Mouse (Mus musculus) midbrain, embryonic 14.5 days (tissue): ENCODE data around the gene Foxk1. TPM values are rescaled to one million over a fixed set of nuclear protein-coding genes. Genes with fewer than 3 reads are reported as not detected.
A peak's percentile ranks its signal among the peaks of the same experiment; 100 is the strongest.

Source experiments
- ATAC-seq: fragments of 200-750 bp; cut with Nextera tagmentation; 2 replicates; pipeline ENCODE4 v1.8.0; 2017; ENCODE audit warnings: moderate number of reproducible peaks, moderate library complexity; ENCODE audit not compliant: low FRiP score, low TSS enrichment
- DNase-seq: peaks from one replicate; pipeline ENCODE4 v3.0.0-alpha.2; 2015
- H3K27ac ChIP-seq: fragments of 300-500 bp; sonication (generic); replicated peaks from 2 replicates; pipeline ENCODE4 v1.5.1; 2014; ENCODE audit warnings: mild to moderate bottlenecking, low read depth, low read length, moderate library complexity
- H3K27me3 ChIP-seq: fragments of 300-500 bp; sonication (generic); 2 replicates; pipeline ENCODE4 v1.6.1; 2014; ENCODE audit warnings: low read length, control low read depth, mixed read lengths; ENCODE audit not compliant: control insufficient read depth, insufficient read depth
- H3K36me3 ChIP-seq: fragments of 300-500 bp; sonication (generic); 2 replicates; pipeline ENCODE4 v1.6.1; 2014; ENCODE audit warnings: low read length, control low read depth; ENCODE audit not compliant: control insufficient read depth, insufficient read depth
- H3K4me1 ChIP-seq: fragments of 300-500 bp; sonication (generic); 2 replicates; pipeline ENCODE4 v1.6.1; 2014; ENCODE audit warnings: mild to moderate bottlenecking, antibody characterized with exemption, low read length, control low read depth; ENCODE audit not compliant: control insufficient read depth, insufficient read depth
- H3K4me2 ChIP-seq: fragments of 300-500 bp; sonication (generic); 2 replicates; pipeline ENCODE4 v1.6.1; 2014; ENCODE audit warnings: mild to moderate bottlenecking, low read length, moderate library complexity
- H3K4me3 ChIP-seq: fragments of 300-500 bp; sonication (generic); replicated peaks from 2 replicates; pipeline ENCODE4 v1.5.1; 2014; ENCODE audit warnings: low read depth, low read length
- H3K9ac ChIP-seq: fragments of 300-500 bp; sonication (generic); replicated peaks from 2 replicates; pipeline ENCODE4 v1.6.1; 2014; ENCODE audit warnings: mild to moderate bottlenecking, low read length, moderate library complexity
- H3K9me3 ChIP-seq: fragments of 300-500 bp; sonication (generic); 2 replicates; pipeline ENCODE4 v1.6.1; 2016; ENCODE audit warnings: low read length, control low read depth, mixed read lengths; ENCODE audit not compliant: control insufficient read depth
- WGBS: fragments of 180-500 bp; shearing (Covaris S2); extraction: QIAGEN DNeasy Blood & Tissue Kit; methylation state at CpG from one replicate; pipeline ENCODE4 v1.1.7; 2014; 5-methylcytosine and 5-hydroxymethylcytosine counted together
- polyA plus RNA-seq: library from polyadenylated mRNA; unstranded; fragments of >200 nt; fragmentation: Nextera tagmentation; extraction: Ambion mirVana; gene quantifications from 2 replicates; pipeline ENCODE4 v1.2.1, GENCODE M21; 2014

The Foxk1 gene
- polyA plus RNA-seq, 1 experiment from 2014 or later, result 4.6 TPM

- no peaks in the 10 kb centered on the region for H3K27me3 ChIP-seq
- ATAC-seq (peak; percentile 52; the same call in 1 of the 2 replicates), DNase-seq (peak; percentile 92)
Measured at GRCm38 (mm10) chr5:142478829-142479435, 77.6 kb downstream of the Foxk1 start.

GRCm38 (mm10) chr5:142482512-142482911 lies 81.2 kb downstream of the Foxk1 start:
- no peak for ATAC-seq
- Histone ChIP-seq H3K9ac (no peak overlapping the region), H3K27ac (no peak overlapping the region), H3K27me3 (no peaks in the 10 kb centered on the region), H3K4me1 (no peaks in the 10 kb centered on the region), H3K4me3 (no peak overlapping the region), H3K4me2 (no peak overlapping the region), H3K36me3 (0 out of 2 replicates have a peak, but pooled peaks cover 6% of the 10 kb centered on the region), H3K9me3 (no peaks in the 10 kb centered on the region)
- WGBS, result 69% methylated on average over 2 of the region's 2 CpGs
- no peak for DNase-seq

More at GRCm38 (mm10) chr5:142478829-142479435, 77.6 kb downstream of the Foxk1 start:
- no peak overlapping the region for H3K4me3 ChIP-seq
- H3K4me2 ChIP-seq, result peak overlapping the region; percentile 30; the same call in 1 of the 2 replicates
- 32% methylated on average over 17 of the region's 17 CpGs for WGBS
- H3K36me3 ChIP-seq, result peaks cover 16% of the 10 kb centered on the region; the same call in 1 of the 2 replicates
- H3K9me3 ChIP-seq, result no peaks in the 10 kb centered on the region
- no peak overlapping the region; the same call in 1 of the 2 replicates for H3K9ac ChIP-seq
- H3K4me1 ChIP-seq, result no peaks in the 10 kb centered on the region
- H3K27ac ChIP-seq, result no peak overlapping the region

- H3K4me1 ChIP-seq, result no peaks in the 10 kb centered on the region
- no peaks in the 10 kb centered on the region for H3K27me3 ChIP-seq
- 0 out of 2 replicates have a peak, but pooled peaks cover 9% of the 10 kb centered on the region for H3K36me3 ChIP-seq
- WGBS, result 89% methylated on average over 5 of the region's 5 CpGs
- DNase-seq (no peak), ATAC-seq (no peak)
- H3K27ac ChIP-seq, result no peak overlapping the region
- no peak overlapping the region for H3K4me3 ChIP-seq
- no peak overlapping the region for H3K9ac ChIP-seq
- no peak overlapping the region for H3K4me2 ChIP-seq
- no peaks in the 10 kb centered on the region for H3K9me3 ChIP-seq
Measured at GRCm38 (mm10) chr5:142483581-142483980, 82.3 kb downstream of the Foxk1 start.

GRCm38 (mm10) chr5:142486654-142487053 lies 85.4 kb downstream of the Foxk1 start:
- H3K9me3 ChIP-seq, result no peaks in the 10 kb centered on the region
- DNase-seq (no peak), ATAC-seq (no peak)
- WGBS, result 62% methylated on average over 9 of the region's 9 CpGs
- no peaks in the 10 kb centered on the region for H3K27me3 ChIP-seq
- no peak overlapping the region for H3K27ac ChIP-seq
- no peak overlapping the region for H3K4me2 ChIP-seq
- no peak overlapping the region for H3K4me3 ChIP-seq
- H3K9ac ChIP-seq, result no peak overlapping the region
- no peaks in the 10 kb centered on the region for H3K4me1 ChIP-seq
- H3K36me3 ChIP-seq, result 0 out of 2 replicates have a peak, but pooled peaks cover 9% of the 10 kb centered on the region

GRCm38 (mm10) chr5:142489955-142490707 lies 88.8 kb downstream of the Foxk1 start:
- no peaks in the 10 kb centered on the region for H3K27me3 ChIP-seq
- DNase-seq (no peak), ATAC-seq (no peak)
- no peak overlapping the region for H3K4me2 ChIP-seq
- no peak overlapping the region for H3K9ac ChIP-seq
- H3K4me3 ChIP-seq, result no peak overlapping the region
- no peaks in the 10 kb centered on the region for H3K9me3 ChIP-seq
- H3K27ac ChIP-seq, result no peak overlapping the region
- 77% methylated on average over 9 of the region's 9 CpGs for WGBS
- H3K36me3 ChIP-seq, result 0 out of 2 replicates have a peak, but pooled peaks cover 7% of the 10 kb centered on the region
- no peaks in the 10 kb centered on the region for H3K4me1 ChIP-seq

GRCm38 (mm10) chr5:142493307-142493706 lies 92.0 kb downstream of the Foxk1 start:
- 87% methylated on average over 3 of the region's 3 CpGs for WGBS

GRCm38 (mm10) chr5:142495321-142496096 lies 94.2 kb downstream of the Foxk1 start:
- H3K27ac ChIP-seq, result no peak overlapping the region
- H3K4me1 ChIP-seq, result no peaks in the 10 kb centered on the region
- DNase-seq (peak; percentile 23), ATAC-seq (no peak)
- no peaks in the 10 kb centered on the region for H3K9me3 ChIP-seq
- H3K4me2 ChIP-seq, result no peak overlapping the region
- no peaks in the 10 kb centered on the region for H3K27me3 ChIP-seq
- 56% methylated on average over 14 of the region's 14 CpGs for WGBS
- no peak overlapping the region for H3K4me3 ChIP-seq
- peaks cover 11% of the 10 kb centered on the region; the same call in 1 of the 2 replicates for H3K36me3 ChIP-seq
- no peak overlapping the region for H3K9ac ChIP-seq

More at GRCm38 (mm10) chr5:142493307-142493706, 92.0 kb downstream of the Foxk1 start:
- no peak overlapping the region for H3K4me3 ChIP-seq
- no peak for ATAC-seq
- no peak for DNase-seq
- peaks cover 11% of the 10 kb centered on the region; the same call in 1 of the 2 replicates for H3K36me3 ChIP-seq
- H3K9me3 ChIP-seq, result no peaks in the 10 kb centered on the region
- no peaks in the 10 kb centered on the region for H3K27me3 ChIP-seq
- H3K27ac ChIP-seq, result no peak overlapping the region
- H3K4me1 ChIP-seq, result no peaks in the 10 kb centered on the region
- no peak overlapping the region for H3K9ac ChIP-seq
- H3K4me2 ChIP-seq, result no peak overlapping the region

GRCm38 (mm10) chr5:142498964-142499363 lies 97.7 kb downstream of the Foxk1 start:
- peak; percentile 71 for DNase-seq
- no peak overlapping the region for H3K4me2 ChIP-seq
- WGBS, result 32% methylated on average over 3 of the region's 3 CpGs
- H3K4me3 ChIP-seq, result no peak overlapping the region
- H3K36me3 ChIP-seq, result peaks cover 9% of the 10 kb centered on the region; the same call in 1 of the 2 replicates
- H3K9me3 ChIP-seq, result no peaks in the 10 kb centered on the region
- no peaks in the 10 kb centered on the region for H3K4me1 ChIP-seq
- no peak overlapping the region for H3K27ac ChIP-seq
- no peaks in the 10 kb centered on the region for H3K27me3 ChIP-seq
- H3K9ac ChIP-seq, result no peak overlapping the region
- ATAC-seq, result no peak
